Mouse (Mus musculus): ENCODE measurements around the gene Ccrl2. TPM values are rescaled to one million over a fixed set of nuclear protein-coding genes. Genes with fewer than 3 reads are reported as not detected.

The Ccrl2 gene
- polyA plus RNA-seq, 1 experiment from 2014 or later = 0.62 TPM

DNA sequence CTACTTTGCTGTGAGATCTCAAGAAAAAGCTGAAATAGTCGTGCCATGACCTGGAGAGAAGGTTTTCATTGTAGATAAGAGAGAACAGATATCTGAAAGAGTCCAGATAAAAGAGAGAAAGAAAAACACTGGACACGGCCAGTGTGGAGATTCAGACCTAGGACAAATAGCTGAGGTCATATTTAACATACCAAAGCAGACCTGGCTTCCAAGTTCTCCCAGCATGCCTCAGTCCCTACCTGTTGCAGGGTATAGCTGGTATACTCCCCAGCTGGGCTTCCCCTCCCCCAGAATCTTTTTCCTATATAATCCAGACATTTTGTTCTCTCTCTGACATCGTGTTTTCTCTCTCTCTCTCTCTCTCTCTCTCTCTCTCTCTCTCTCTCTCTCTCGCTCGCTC lies 30.6 kb upstream of the Ccrl2 start:
- H3K9me3 ChIP-seq = no peaks in the 10 kb centered on the region
- no peaks in the 10 kb centered on the region for H3K27me3 ChIP-seq
- no peak overlapping the region for H3K27ac ChIP-seq
- 4% methylated on average over 5 of the region's 5 CpGs for WGBS
- H3K9ac ChIP-seq = no peak overlapping the region
- H3K4me3 ChIP-seq = no peak overlapping the region
- no peak overlapping the region for H3K4me2 ChIP-seq
- no peaks in the 10 kb centered on the region for H3K36me3 ChIP-seq
- H3K4me1 ChIP-seq = peaks cover 5% of the 10 kb centered on the region; the same call in 1 of the 2 replicates
- ATAC-seq (ENCODE audit: insufficient number of reproducible peaks, insufficient read depth, low FRiP score, low TSS enrichment, low read depth) = no peak

DNA sequence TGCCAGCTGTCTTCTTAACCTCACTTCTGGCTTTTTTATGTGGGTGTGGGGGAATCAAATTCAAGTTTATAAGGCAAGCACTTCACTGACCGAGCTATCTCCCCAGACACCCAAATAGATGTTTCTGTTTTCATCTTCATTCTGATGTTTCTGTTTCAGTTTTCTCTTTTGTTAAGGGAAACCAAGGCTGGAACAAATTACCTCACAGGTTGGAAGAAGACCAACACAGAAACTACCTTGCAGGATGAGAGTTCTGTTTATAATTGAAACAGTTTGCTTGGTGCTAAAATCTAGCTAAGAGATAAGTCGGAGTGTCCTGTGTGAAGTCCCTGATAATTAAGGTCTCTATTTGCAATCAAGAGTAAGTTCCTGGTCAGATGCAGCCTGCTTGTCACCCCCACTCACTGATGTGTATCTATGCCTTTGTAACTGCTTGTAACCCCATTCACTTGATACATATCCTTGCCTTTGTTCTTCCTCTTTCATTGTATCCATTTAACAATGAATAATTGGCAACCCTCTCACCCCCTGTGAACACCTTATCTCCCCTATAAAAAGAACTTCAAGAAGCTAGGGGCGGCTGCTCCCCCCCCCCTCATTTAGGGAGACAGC lies 29.8 kb upstream of the Ccrl2 start:
- ATAC-seq (ENCODE audit: insufficient number of reproducible peaks, insufficient read depth, low FRiP score, low TSS enrichment, low read depth) = no peak
- H3K27me3 ChIP-seq = no peaks in the 10 kb centered on the region
- H3K9ac ChIP-seq = no peak overlapping the region
- H3K27ac ChIP-seq = no peak overlapping the region
- no peaks in the 10 kb centered on the region for H3K36me3 ChIP-seq
- WGBS = 29% methylated on average over 3 of the region's 3 CpGs
- H3K4me1 ChIP-seq = peaks cover 5% of the 10 kb centered on the region; the same call in 1 of the 2 replicates
- H3K9me3 ChIP-seq = no peaks in the 10 kb centered on the region
- H3K4me3 ChIP-seq = no peak overlapping the region
- no peak overlapping the region for H3K4me2 ChIP-seq

DNA sequence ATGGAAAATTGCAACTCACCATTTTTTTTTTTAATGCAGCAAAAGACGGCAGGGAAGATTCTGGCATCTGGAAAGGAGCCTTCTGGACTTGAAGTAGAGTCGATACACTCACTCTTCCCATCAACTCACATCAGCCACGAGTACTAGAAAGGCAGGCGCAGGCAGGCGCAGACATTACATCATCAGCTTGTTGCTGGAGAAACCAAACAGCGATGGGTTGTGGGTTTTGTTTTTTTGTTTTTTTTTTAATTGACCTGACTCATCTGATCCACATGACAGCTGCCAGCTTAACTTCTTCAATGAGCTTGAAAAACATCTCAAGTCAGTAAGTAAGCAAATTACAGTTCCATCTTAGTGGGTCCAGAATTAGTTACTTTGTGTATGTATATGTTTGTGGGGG lies 28.8 kb upstream of the Ccrl2 start:
- no peak overlapping the region for H3K9ac ChIP-seq

DNA sequence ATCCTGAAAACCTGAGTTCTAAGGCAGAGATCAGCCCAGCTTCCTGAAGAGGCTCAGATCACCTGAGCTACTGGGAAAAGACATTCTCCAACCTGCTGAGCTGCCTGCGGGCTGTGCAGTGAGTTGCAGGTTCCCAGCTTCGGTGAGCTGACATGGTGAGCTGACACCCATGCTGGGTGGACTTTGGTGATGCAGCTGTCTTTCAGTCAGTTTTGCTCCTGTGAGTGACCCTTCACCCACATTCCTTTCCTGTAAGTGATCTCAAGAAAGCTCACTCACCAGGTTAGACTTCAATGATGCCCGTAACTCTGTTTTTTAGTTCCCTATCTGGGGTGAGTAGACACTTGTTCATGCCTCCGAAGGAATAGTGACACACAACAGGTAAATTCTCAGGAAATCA lies 28.0 kb upstream of the Ccrl2 start:
- Histone ChIP-seq H3K4me2 (no peak overlapping the region), H3K36me3 (no peaks in the 10 kb centered on the region), H3K27ac (no peak overlapping the region), H3K9ac (no peak overlapping the region), H3K4me1 (peaks cover 5% of the 10 kb centered on the region; the same call in 1 of the 2 replicates), H3K4me3 (no peak overlapping the region), H3K27me3 (no peaks in the 10 kb centered on the region), H3K9me3 (no peaks in the 10 kb centered on the region)
- 48% methylated on average over 4 of the region's 4 CpGs for WGBS
- ATAC-seq (ENCODE audit: insufficient number of reproducible peaks, insufficient read depth, low FRiP score, low TSS enrichment, low read depth) = no peak

More for the DNA sequence above, 28.8 kb upstream of the Ccrl2 start:
- peaks cover 5% of the 10 kb centered on the region; the same call in 1 of the 2 replicates for H3K4me1 ChIP-seq
- H3K36me3 ChIP-seq = no peaks in the 10 kb centered on the region
- H3K27me3 ChIP-seq = no peaks in the 10 kb centered on the region
- WGBS = 61% methylated on average over 6 of the region's 6 CpGs
- no peak overlapping the region for H3K27ac ChIP-seq
- H3K4me3 ChIP-seq = no peak overlapping the region
- ATAC-seq (ENCODE audit: insufficient number of reproducible peaks, insufficient read depth, low FRiP score, low TSS enrichment, low read depth) = no peak
- H3K9me3 ChIP-seq = no peaks in the 10 kb centered on the region
- no peak overlapping the region for H3K4me2 ChIP-seq

DNA sequence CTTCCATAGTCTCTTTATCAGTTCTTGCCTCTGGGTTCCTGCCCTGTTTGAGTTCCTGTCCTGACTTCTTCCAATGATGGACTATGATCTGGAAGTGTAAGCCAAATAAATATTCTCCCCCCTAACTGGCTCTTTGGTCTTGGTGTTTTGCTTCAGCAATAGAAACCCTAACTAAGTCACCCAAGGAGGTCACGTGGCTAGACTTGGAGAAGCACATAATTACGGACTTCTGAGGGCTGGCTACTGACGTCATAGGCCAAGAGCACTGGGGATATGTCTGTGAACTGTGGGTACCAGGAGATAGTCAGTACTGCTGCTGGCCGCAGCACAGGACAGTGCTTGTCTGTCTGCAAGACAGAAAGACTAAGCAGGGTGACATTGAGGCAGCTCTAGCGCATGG lies 24.4 kb upstream of the Ccrl2 start:
- H3K4me2 ChIP-seq = no peak overlapping the region
- H3K27me3 ChIP-seq = no peaks in the 10 kb centered on the region
- peaks cover 8% of the 10 kb centered on the region; the same call in 1 of the 2 replicates for H3K9me3 ChIP-seq
- H3K27ac ChIP-seq = no peak overlapping the region
- no peak for ATAC-seq (ENCODE audit: insufficient number of reproducible peaks, insufficient read depth, low FRiP score, low TSS enrichment, low read depth)
- H3K36me3 ChIP-seq = no peaks in the 10 kb centered on the region
- 76% methylated on average over 5 of the region's 5 CpGs for WGBS
- no peaks in the 10 kb centered on the region for H3K4me1 ChIP-seq
- H3K9ac ChIP-seq = no peak overlapping the region
- no peak overlapping the region for H3K4me3 ChIP-seq

DNA sequence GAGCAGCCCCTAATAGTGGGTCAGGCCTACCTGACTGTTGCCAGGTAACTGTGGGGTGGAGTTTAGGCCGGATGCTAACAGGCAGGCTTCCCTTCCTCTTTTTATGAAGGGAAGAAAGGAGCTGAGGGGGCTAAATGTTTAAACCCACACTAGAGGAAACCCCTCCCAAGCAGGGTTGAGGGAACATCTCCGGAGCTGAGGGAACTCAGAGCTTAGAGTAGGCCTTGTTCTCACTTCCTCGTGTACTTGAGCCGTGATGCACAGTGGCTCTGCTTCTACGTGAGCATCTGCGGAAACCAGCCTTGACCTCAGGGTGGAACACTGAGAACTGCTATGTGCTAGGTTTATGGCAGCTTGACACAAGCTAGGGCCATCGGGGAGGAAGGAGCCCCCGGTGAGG lies 23.5 kb upstream of the Ccrl2 start:
- Histone ChIP-seq H3K9me3 (peaks cover 8% of the 10 kb centered on the region; the same call in 1 of the 2 replicates), H3K9ac (no peak overlapping the region), H3K4me2 (no peak overlapping the region), H3K4me3 (no peak overlapping the region), H3K4me1 (no peaks in the 10 kb centered on the region), H3K27ac (no peak overlapping the region), H3K36me3 (no peaks in the 10 kb centered on the region), H3K27me3 (no peaks in the 10 kb centered on the region)
- no peak for ATAC-seq (ENCODE audit: insufficient number of reproducible peaks, insufficient read depth, low FRiP score, low TSS enrichment, low read depth)
- 90% methylated on average over 8 of the region's 8 CpGs for WGBS

DNA sequence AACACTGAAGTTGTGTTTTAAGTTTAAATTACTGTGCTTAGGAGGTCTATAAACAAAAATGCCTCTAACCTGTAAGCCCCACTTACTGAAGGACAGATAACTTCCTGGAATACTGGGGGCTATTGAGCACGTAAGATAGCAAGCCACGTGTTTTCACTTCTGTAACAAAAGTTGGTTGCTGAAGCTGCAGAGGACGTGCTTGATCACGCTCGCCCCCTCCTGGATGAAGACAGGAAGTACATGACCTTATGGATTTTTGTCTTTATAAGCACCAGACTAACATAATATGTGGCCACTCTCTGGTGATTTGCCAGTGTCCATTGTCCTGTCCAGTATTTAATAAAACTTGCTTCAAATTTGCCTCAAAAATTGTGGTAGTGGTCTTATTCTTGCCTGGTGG lies 20.4 kb upstream of the Ccrl2 start:
- 56% methylated on average over 5 of the region's 5 CpGs for WGBS
- H3K36me3 ChIP-seq = no peaks in the 10 kb centered on the region
- no peaks in the 10 kb centered on the region for H3K4me1 ChIP-seq
- no peak for ATAC-seq (ENCODE audit: insufficient number of reproducible peaks, insufficient read depth, low FRiP score, low TSS enrichment, low read depth)
- H3K27me3 ChIP-seq = no peaks in the 10 kb centered on the region
- H3K4me2 ChIP-seq = no peak overlapping the region
- H3K9ac ChIP-seq = no peak overlapping the region
- no peak overlapping the region for H3K4me3 ChIP-seq
- H3K27ac ChIP-seq = no peak overlapping the region
- peaks cover 17% of the 10 kb centered on the region for H3K9me3 ChIP-seq

DNA sequence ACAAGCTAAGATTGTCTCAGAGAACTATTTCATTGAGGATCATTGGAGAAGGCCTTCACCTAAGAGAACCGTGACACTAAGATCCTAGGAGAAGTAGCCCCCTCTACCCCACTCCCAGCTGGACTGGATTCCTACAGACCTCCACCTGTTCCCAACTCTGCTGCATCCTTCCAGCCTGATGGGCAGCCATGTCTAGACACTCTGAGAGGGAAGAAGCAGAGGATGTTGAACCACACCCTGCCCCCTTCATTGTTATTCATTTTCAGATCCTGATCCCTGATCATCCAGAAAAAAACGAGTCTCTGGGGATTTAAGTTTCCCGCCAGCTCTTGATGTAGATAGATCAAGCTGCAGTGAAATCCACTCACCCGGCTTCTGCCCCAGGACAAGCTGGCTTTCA lies 15.7 kb upstream of the Ccrl2 start:
- H3K4me1 ChIP-seq = peaks cover 4% of the 10 kb centered on the region
- no peak for ATAC-seq (ENCODE audit: insufficient number of reproducible peaks, insufficient read depth, low FRiP score, low TSS enrichment, low read depth)
- no peaks in the 10 kb centered on the region for H3K27me3 ChIP-seq
- peaks cover 17% of the 10 kb centered on the region for H3K9me3 ChIP-seq
- no peak overlapping the region for H3K4me2 ChIP-seq
- WGBS = 72% methylated on average over 4 of the region's 4 CpGs
- no peak overlapping the region for H3K27ac ChIP-seq
- H3K9ac ChIP-seq = no peak overlapping the region
- no peak overlapping the region for H3K4me3 ChIP-seq
- no peaks in the 10 kb centered on the region for H3K36me3 ChIP-seq

DNA sequence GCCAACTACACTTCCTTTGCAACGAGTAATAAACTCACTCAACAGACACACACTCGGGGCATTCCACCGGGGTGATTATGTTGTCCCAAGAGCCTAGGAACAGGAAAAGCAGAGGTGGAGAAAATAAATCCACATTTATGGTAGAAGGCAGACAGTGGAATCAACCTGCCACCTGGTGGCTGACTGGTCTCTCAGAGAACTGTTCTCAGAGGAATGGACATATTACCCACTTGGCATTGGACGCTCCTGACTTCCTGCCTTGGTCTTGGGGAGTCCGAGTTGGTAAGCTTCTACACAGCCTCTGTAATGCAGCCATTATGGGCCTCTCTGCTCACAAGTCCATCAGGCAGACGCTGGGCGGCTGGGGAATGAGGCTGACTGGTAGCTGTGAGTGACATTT lies 14.9 kb upstream of the Ccrl2 start:
- 48% methylated on average over 7 of the region's 7 CpGs for WGBS

DNA sequence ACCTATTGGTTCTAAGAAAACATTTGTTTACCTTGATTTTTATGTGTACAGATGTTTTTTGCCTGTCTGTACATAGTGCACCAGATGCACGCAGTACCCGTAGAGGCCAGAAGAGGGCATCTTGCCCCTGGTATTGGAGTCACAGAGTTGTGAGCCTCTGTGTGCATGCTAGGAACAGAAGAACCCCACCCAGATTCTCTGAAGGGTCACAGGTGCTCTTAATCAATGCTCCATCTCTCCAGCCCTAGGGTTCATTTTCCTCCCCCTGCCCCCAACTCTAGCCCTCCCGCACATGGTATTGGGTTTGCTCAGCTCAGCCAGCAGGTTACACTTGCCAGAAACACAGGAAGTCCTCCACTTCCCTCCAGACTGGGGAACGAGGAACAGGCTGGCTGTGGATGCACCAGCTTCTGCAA lies 13.2 kb upstream of the Ccrl2 start:
- WGBS = 15% methylated on average over 4 of the region's 4 CpGs
- H3K4me3 ChIP-seq = no peak overlapping the region
- H3K9ac ChIP-seq = no peak overlapping the region
- no peak overlapping the region for H3K4me2 ChIP-seq
- no peak overlapping the region for H3K27ac ChIP-seq
- H3K27me3 ChIP-seq = no peaks in the 10 kb centered on the region
- H3K36me3 ChIP-seq = no peaks in the 10 kb centered on the region
- peaks cover 9% of the 10 kb centered on the region; the same call in 1 of the 2 replicates for H3K9me3 ChIP-seq
- no peak for ATAC-seq (ENCODE audit: insufficient number of reproducible peaks, insufficient read depth, low FRiP score, low TSS enrichment, low read depth)
- peaks cover 4% of the 10 kb centered on the region for H3K4me1 ChIP-seq

More for the DNA sequence above, 14.9 kb upstream of the Ccrl2 start:
- Histone ChIP-seq H3K27ac (no peak overlapping the region), H3K9ac (no peak overlapping the region), H3K9me3 (peaks cover 10% of the 10 kb centered on the region; the same call in 1 of the 2 replicates), H3K4me3 (no peak overlapping the region), H3K4me2 (no peak overlapping the region), H3K4me1 (peaks cover 4% of the 10 kb centered on the region), H3K27me3 (no peaks in the 10 kb centered on the region), H3K36me3 (no peaks in the 10 kb centered on the region)
- no peak for ATAC-seq (ENCODE audit: insufficient number of reproducible peaks, insufficient read depth, low FRiP score, low TSS enrichment, low read depth)

DNA sequence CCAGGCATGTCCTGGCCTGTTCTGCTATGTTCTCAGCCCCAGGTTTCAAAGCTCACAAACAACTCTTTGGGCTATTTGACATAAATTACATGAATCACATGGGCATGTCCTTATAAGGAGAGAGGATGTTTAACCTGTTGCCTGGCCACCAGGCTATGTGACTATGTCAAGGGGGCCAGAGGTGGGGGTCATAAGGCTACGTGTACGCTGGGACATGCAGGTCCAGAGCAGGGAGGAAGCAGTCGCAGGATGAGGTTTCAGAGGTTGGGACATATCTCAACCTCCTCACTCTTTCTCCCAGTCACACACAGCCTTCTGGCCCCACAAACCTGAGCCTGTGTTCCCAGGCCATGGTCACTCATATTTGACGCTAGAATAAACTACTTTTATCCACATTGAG lies 9.7 kb upstream of the Ccrl2 start:
- ATAC-seq (ENCODE audit: insufficient number of reproducible peaks, insufficient read depth, low FRiP score, low TSS enrichment, low read depth) = no peak
- no peak overlapping the region for H3K4me2 ChIP-seq

DNA sequence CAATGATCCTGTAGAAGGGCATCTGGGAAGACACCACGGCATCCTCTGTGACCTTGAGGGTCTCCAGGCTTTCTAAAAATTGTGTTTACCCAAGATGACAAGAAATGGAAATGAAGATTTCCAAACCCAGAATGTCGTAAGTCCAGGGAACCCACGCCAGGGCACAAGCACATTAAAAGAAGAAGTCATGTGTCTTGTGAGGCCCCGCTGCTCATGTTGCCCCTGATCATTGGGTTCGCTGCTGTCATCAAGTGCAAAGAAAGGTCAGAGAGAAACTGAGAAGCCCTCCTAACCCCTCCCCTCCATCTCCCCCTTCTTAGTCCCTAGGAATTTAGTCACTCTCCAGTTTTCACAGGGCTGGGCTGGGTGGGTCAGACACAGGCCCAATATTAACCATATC lies 5.5 kb upstream of the Ccrl2 start:
- Histone ChIP-seq H3K4me3 (no peak overlapping the region), H3K27ac (no peak overlapping the region), H3K4me1 (no peaks in the 10 kb centered on the region), H3K27me3 (no peaks in the 10 kb centered on the region), H3K36me3 (no peaks in the 10 kb centered on the region), H3K4me2 (no peak overlapping the region), H3K9ac (no peak overlapping the region), H3K9me3 (no peaks in the 10 kb centered on the region)
- 58% methylated on average over 5 of the region's 5 CpGs for WGBS
- no peak for ATAC-seq (ENCODE audit: insufficient number of reproducible peaks, insufficient read depth, low FRiP score, low TSS enrichment, low read depth)

More for the DNA sequence above, 9.7 kb upstream of the Ccrl2 start:
- Histone ChIP-seq H3K27ac (no peak overlapping the region), H3K9ac (no peak overlapping the region), H3K4me3 (no peak overlapping the region), H3K4me1 (peaks cover 4% of the 10 kb centered on the region), H3K9me3 (no peaks in the 10 kb centered on the region), H3K27me3 (no peaks in the 10 kb centered on the region), H3K36me3 (no peaks in the 10 kb centered on the region)
- WGBS = 78% methylated on average over 4 of the region's 4 CpGs

Measured in embryonic facial prominence, embryonic 13.5 days (tissue).